Mouse (Mus musculus): ENCODE results near the gene Znrf4. TPM values are rescaled to one million over a fixed set of nuclear protein-coding genes. Genes with fewer than 3 reads are reported as not detected.
"Not testable (repeated sequence)": the region's sequence is repeated elsewhere in the genome, so short reads cannot be mapped to it uniquely, and the experiment has no call there.

Gene Znrf4
- polyA plus RNA-seq, 1 experiment from 2014 or later: not detected

GRCm38 (mm10) chr17:56506417-56507065 is 5.7 kb downstream of the Znrf4 start:
- ATAC-seq (replicated peaks; ENCODE audit: low FRiP score): no peak
- peak overlapping the region; percentile 81 for H3K9ac ChIP-seq (ENCODE audit: low read depth, low read length)
- peaks cover 9% of the 10 kb centered on the region for H3K4me1 ChIP-seq (replicated peaks; ENCODE audit: control insufficient read depth, insufficient read depth, low read length)
- peak overlapping the region; percentile 99 for H3K4me2 ChIP-seq
- WGBS: 55% methylated on average over 15 of the region's 15 CpGs
- H3K27ac ChIP-seq (ENCODE audit: low read depth, low read length): no peak overlapping the region
- H3K27me3 ChIP-seq (replicated peaks; ENCODE audit: control insufficient read depth, insufficient read depth, low read length): peaks cover 32% of the 10 kb centered on the region
- 0 out of 2 replicates have a peak, but pooled peaks cover 5% of the 10 kb centered on the region for H3K9me3 ChIP-seq (ENCODE audit: control insufficient read depth, low read length)
- H3K36me3 ChIP-seq (ENCODE audit: control insufficient read depth, insufficient read depth, low read length): no peaks in the 10 kb centered on the region
- H3K4me3 ChIP-seq (ENCODE audit: low read depth, low read length): peak overlapping the region; percentile 62
- no peak for DNase-seq (ENCODE audit: low spot score)

DNA sequence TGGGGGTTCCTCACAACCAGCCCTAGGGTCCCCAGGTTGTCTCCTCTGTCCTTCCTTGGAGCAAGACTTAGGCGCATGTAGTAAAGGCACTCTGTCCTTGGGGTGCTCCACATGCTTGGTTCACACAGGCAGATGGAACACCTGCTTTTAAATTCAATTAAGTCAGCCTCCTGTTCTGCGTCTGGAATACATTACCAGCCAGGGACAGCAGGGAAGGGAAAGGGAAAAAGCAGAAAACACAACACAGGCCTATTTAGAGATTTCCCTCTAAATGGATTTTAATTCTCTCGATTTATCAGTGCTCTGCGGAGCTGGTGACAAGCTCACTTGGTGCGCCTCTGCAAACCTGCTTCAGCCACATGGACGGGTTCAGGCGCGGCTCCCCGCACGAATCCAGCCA is 6.8 kb downstream of the Znrf4 start:
- Histone ChIP-seq H3K27me3 (replicated peaks; ENCODE audit: control insufficient read depth, insufficient read depth, low read length) (peaks cover 21% of the 10 kb centered on the region), H3K27ac (ENCODE audit: low read depth, low read length) (no peak overlapping the region), H3K9ac (ENCODE audit: low read depth, low read length) (no peak overlapping the region), H3K36me3 (ENCODE audit: control insufficient read depth, insufficient read depth, low read length) (no peaks in the 10 kb centered on the region), H3K4me1 (replicated peaks; ENCODE audit: control insufficient read depth, insufficient read depth, low read length) (peaks cover 9% of the 10 kb centered on the region), H3K4me3 (ENCODE audit: low read depth, low read length) (no peak overlapping the region), H3K4me2 (no peak overlapping the region), H3K9me3 (ENCODE audit: control insufficient read depth, low read length) (0 out of 2 replicates have a peak, but pooled peaks cover 5% of the 10 kb centered on the region)
- 79% methylated on average over 10 of the region's 10 CpGs for whole genome bisulfite sequencing
- DNase-seq (ENCODE audit: low spot score): no peak
- ATAC-seq (replicated peaks; ENCODE audit: low FRiP score): no peak

DNA sequence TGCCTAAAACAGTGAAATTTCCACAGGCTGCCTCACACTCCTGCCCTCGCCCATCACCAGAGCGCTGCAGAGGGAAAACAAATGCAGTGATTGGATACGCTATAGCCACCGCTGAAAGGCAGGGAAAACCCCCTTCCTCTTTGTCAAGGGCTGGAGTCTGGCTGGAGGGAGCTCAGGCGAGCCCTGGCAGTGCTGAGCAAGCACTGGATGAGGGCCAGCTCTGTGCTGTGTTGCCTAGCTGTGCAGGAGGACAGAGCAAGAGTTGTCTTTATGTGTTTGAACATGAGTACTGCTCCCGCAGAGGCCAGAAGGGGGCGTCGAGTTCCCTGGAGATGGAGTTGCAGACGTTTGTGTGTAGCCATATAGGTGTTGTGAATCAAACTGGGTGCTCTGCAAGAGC is 9.7 kb downstream of the Znrf4 start:
- Histone ChIP-seq H3K27ac (ENCODE audit: low read depth, low read length) (no peak overlapping the region), H3K4me3 (ENCODE audit: low read depth, low read length) (no peak overlapping the region), H3K9ac (ENCODE audit: low read depth, low read length) (no peak overlapping the region), H3K4me2 (no peak overlapping the region), H3K4me1 (replicated peaks; ENCODE audit: control insufficient read depth, insufficient read depth, low read length) (peaks cover 5% of the 10 kb centered on the region), H3K27me3 (replicated peaks; ENCODE audit: control insufficient read depth, insufficient read depth, low read length) (no peaks in the 10 kb centered on the region; the same call in 1 of the 2 replicates), H3K36me3 (ENCODE audit: control insufficient read depth, insufficient read depth, low read length) (no peaks in the 10 kb centered on the region), H3K9me3 (ENCODE audit: control insufficient read depth, low read length) (0 out of 2 replicates have a peak, but pooled peaks cover 7% of the 10 kb centered on the region)
- ATAC-seq (replicated peaks; ENCODE audit: low FRiP score) (no peak), DNase-seq (ENCODE audit: low spot score) (no peak)
- 35% methylated on average over 9 of the region's 9 CpGs for WGBS

DNA sequence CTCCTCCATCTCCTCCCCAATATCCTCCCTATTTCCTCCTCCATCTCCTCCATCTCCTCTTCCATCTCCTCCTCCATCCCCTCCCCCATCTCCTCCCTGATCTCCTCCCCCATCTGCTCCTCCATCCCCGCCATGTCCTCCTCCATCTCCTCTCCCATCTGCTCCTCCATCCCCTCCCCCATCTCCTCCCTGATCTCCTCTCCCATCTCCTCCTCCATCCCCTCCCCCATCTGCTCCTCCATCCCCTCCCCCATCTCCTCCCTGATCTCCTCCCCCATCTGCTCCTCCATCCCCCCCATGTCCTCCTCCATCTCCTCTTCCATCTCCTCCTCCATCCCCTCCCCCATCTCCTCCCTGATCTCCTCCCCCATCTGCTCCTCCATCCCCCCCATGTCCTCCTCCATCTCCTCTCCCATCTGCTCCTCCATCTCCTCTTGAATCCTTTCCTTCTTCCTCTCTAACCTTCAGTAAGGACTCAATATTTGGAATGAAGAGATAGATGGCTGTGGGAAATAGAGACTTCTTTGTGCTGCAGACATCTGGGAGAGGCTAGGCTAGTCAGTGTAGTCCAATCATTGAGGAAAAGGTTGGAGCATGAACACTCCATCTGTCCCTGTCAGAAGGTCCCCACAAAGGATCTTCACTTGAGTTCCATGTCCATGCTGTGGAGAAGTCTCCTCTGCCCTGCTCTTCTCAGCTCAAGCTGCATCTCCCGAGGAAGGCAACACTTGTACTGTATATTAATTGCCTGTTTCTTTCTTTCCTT is 10.4 kb downstream of the Znrf4 start:
- H3K4me3 ChIP-seq (ENCODE audit: low read depth, low read length); H3K9me3 ChIP-seq (ENCODE audit: control insufficient read depth, low read length); H3K4me1 ChIP-seq (replicated peaks; ENCODE audit: control insufficient read depth, insufficient read depth, low read length); ATAC-seq (replicated peaks; ENCODE audit: low FRiP score); H3K27me3 ChIP-seq (replicated peaks; ENCODE audit: control insufficient read depth, insufficient read depth, low read length); H3K36me3 ChIP-seq (ENCODE audit: control insufficient read depth, insufficient read depth, low read length); DNase-seq (ENCODE audit: low spot score); H3K27ac ChIP-seq (ENCODE audit: low read depth, low read length); H3K4me2 ChIP-seq; H3K9ac ChIP-seq (ENCODE audit: low read depth, low read length): not testable (repeated sequence)
- 51% methylated on average over 2 of the region's 2 CpGs for WGBS

DNA sequence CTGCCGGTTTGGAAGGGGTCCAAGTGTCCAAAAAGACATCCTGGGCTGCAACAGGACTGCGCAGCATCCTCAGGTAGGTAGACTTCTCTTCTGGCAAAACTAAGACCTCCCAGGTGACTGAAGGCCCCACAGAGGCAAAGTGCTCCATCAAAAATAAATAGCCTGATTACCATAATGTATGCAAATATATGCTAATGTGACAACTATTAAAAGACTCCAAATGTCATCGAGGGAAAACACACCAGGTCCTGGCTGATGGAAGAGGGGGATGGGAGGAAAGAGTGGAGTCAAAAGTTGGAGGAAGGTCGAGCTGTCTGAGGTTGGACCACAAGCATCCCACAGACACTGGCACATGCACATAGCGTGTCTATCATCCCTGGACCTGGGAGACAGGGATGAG is 13.0 kb downstream of the Znrf4 start:
- Histone ChIP-seq H3K9ac (ENCODE audit: low read depth, low read length) (no peak overlapping the region), H3K4me1 (replicated peaks; ENCODE audit: control insufficient read depth, insufficient read depth, low read length) (no peaks in the 10 kb centered on the region), H3K4me2 (no peak overlapping the region), H3K36me3 (ENCODE audit: control insufficient read depth, insufficient read depth, low read length) (no peaks in the 10 kb centered on the region), H3K27ac (ENCODE audit: low read depth, low read length) (no peak overlapping the region), H3K9me3 (ENCODE audit: control insufficient read depth, low read length) (peaks cover 9% of the 10 kb centered on the region), H3K27me3 (replicated peaks; ENCODE audit: control insufficient read depth, insufficient read depth, low read length) (no peaks in the 10 kb centered on the region), H3K4me3 (ENCODE audit: low read depth, low read length) (no peak overlapping the region)
- DNase-seq (ENCODE audit: low spot score) (no peak), ATAC-seq (replicated peaks; ENCODE audit: low FRiP score) (no peak)
- WGBS: 70% methylated on average over 5 of the region's 5 CpGs

- ATAC-seq (replicated peaks; ENCODE audit: low FRiP score) (no peak), DNase-seq (ENCODE audit: low spot score) (no peak)
- Histone ChIP-seq H3K27ac (ENCODE audit: low read depth, low read length) (no peak overlapping the region), H3K9ac (ENCODE audit: low read depth, low read length) (no peak overlapping the region), H3K4me1 (replicated peaks; ENCODE audit: control insufficient read depth, insufficient read depth, low read length) (no peaks in the 10 kb centered on the region), H3K4me2 (no peak overlapping the region), H3K36me3 (ENCODE audit: control insufficient read depth, insufficient read depth, low read length) (no peaks in the 10 kb centered on the region), H3K27me3 (replicated peaks; ENCODE audit: control insufficient read depth, insufficient read depth, low read length) (no peaks in the 10 kb centered on the region), H3K4me3 (ENCODE audit: low read depth, low read length) (no peak overlapping the region), H3K9me3 (ENCODE audit: control insufficient read depth, low read length) (peaks cover 34% of the 10 kb centered on the region)
- WGBS: 59% methylated on average over 2 of the region's 2 CpGs
These were observed 17.8 kb downstream of the Znrf4 start for GRCm38 (mm10) chr17:56494480-56494879.

DNA sequence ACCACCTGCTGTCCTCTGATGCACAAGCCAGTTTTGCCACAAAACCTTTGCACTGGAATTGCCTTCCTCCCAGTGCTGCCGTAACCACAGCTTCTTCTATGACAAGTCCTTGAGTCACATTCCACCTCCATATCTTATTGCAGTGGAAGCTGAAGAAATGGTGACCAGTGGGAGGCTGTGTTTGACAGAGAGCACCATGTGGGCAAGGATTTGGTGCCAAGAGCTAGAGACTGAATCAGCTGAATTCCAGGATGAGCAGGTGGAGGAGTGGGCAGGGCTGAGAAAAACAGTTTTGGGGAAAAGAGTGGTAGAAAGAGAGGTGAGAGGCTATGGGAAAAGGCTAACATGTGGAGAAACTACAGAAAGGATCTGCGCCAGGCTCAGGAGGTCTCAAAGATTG is 18.4 kb downstream of the Znrf4 start:
- no peaks in the 10 kb centered on the region for H3K4me1 ChIP-seq (replicated peaks; ENCODE audit: control insufficient read depth, insufficient read depth, low read length)
- H3K27me3 ChIP-seq (replicated peaks; ENCODE audit: control insufficient read depth, insufficient read depth, low read length): no peaks in the 10 kb centered on the region
- H3K9ac ChIP-seq (ENCODE audit: low read depth, low read length): no peak overlapping the region
- no peaks in the 10 kb centered on the region for H3K36me3 ChIP-seq (ENCODE audit: control insufficient read depth, insufficient read depth, low read length)
- no peak overlapping the region for H3K4me3 ChIP-seq (ENCODE audit: low read depth, low read length)
- DNase-seq (ENCODE audit: low spot score) (no peak), ATAC-seq (replicated peaks; ENCODE audit: low FRiP score) (no peak)
- peaks cover 34% of the 10 kb centered on the region for H3K9me3 ChIP-seq (ENCODE audit: control insufficient read depth, low read length)
- H3K27ac ChIP-seq (ENCODE audit: low read depth, low read length): no peak overlapping the region
- WGBS: 85% methylated on average over 2 of the region's 2 CpGs
- no peak overlapping the region for H3K4me2 ChIP-seq

DNA sequence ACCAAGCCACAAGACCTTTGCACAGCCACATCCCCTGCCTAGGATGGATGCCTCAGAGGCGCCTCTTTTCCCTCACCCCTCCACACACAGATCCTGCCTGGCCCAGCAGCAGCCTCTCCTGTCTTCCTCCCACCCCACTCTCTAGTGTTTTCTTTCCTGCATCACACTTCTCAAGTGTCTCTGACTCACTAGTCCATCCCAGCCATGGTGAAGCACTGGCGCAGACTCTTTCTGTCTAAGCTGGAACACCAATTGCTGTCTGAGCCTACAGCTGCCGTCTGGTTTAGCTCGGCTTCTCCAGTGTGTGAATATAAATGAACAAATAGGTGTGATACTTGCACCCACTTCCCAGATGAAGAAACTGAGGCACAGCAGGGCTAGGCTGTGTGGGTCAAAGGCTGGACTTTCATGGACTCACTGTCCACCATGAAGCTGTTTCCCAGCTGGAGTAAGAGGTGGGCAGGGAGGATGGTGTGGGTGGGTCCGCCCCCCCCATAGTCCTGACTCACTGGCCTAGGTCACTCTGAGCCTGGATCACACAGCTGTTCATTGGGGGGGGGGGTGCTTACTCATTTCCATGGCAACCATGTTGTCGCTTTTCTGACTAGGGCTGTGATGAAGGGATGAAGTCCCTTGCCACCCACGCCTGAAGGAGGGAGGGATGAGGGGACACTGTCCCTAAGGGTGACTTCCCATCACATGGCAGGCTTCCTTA is 21.6 kb downstream of the Znrf4 start:
- H3K9ac ChIP-seq (ENCODE audit: low read depth, low read length): no peak overlapping the region
- H3K4me2 ChIP-seq: no peak overlapping the region
- WGBS: 76% methylated on average over 7 of the region's 7 CpGs
- ATAC-seq (replicated peaks; ENCODE audit: low FRiP score): no peak
- H3K27me3 ChIP-seq (replicated peaks; ENCODE audit: control insufficient read depth, insufficient read depth, low read length): no peaks in the 10 kb centered on the region; the same call in 1 of the 2 replicates
- peaks cover 32% of the 10 kb centered on the region for H3K9me3 ChIP-seq (ENCODE audit: control insufficient read depth, low read length)
- H3K4me3 ChIP-seq (ENCODE audit: low read depth, low read length): no peak overlapping the region
- no peaks in the 10 kb centered on the region for H3K4me1 ChIP-seq (replicated peaks; ENCODE audit: control insufficient read depth, insufficient read depth, low read length)
- DNase-seq (ENCODE audit: low spot score): no peak
- no peaks in the 10 kb centered on the region for H3K36me3 ChIP-seq (ENCODE audit: control insufficient read depth, insufficient read depth, low read length)
- H3K27ac ChIP-seq (ENCODE audit: low read depth, low read length): no peak overlapping the region

Measured in liver, embryonic 11.5 days (tissue).